Mouse (Mus musculus): Measurements from ENCODE around the gene Hjurp.

- no peak for TF ChIP-seq POLR2A (IDR thresholded peaks at IDR 0.05; ENCODE audit: control insufficient read depth, low read depth, low read length)
- no peak for TF ChIP-seq CTCF (IDR thresholded peaks at IDR 0.05; ENCODE audit: control insufficient read depth, insufficient read depth, insufficient replicate concordance, low read depth, low read length)
These were observed 27.8 kb downstream of the Hjurp start for GRCm38 (mm10) chr1:88249596-88249995.
